Mouse (Mus musculus) T-helper 1 cell (primary cell): ENCODE data around the gene Rnf213.
"Not testable (repeated sequence)": the region's sequence is repeated elsewhere in the genome, so short reads cannot be mapped to it uniquely, and the experiment has no call there.

ENCODE experiments used
- in situ Hi-C: fragments of 300-600 bp; cut with MboI, MseI; formaldehyde crosslinking; loops from one replicate; pipeline ENCODE4 v1.15.1; 2025; ENCODE audit warnings: high pct_unique_total_duplicates

Rnf213 gene

GRCm38 (mm10) chr11:119392800-119393482, at the start of gene Rnf213:
TSS of gene Rnf213 (plus strand) at chr11:119393100.
- in situ Hi-C loops, result no loop called here

- in situ Hi-C loops, result loop anchor here (5.0 kb wide), 1 partner anchor 58 kb away; no protein-coding TSS in a partner anchor
Observed at GRCm38 (mm10) chr11:119344178-119344577, 48.7 kb upstream of the Rnf213 start.

GRCm38 (mm10) chr11:119344865-119345264, 48.0 kb upstream of the Rnf213 start:
- in situ Hi-C loops, result loop anchor here (5.0 kb wide), 1 partner anchor 57 kb away; no protein-coding TSS in a partner anchor

GRCm38 (mm10) chr11:119347125-119347524, 45.8 kb upstream of the Rnf213 start:
- in situ Hi-C loops, result no loop called here

GRCm38 (mm10) chr11:119352113-119352512, 40.8 kb upstream of the Rnf213 start:
- in situ Hi-C loops, result no loop called here

GRCm38 (mm10) chr11:119353946-119354345, 39.0 kb upstream of the Rnf213 start:
- in situ Hi-C loops, result no loop called here

- in situ Hi-C loops, result no loop called here
Observed at GRCm38 (mm10) chr11:119354798-119355442, 38.0 kb upstream of the Rnf213 start.

GRCm38 (mm10) chr11:119355443-119356385, 37.2 kb upstream of the Rnf213 start, which contains the start of the genes Sgsh and Slc26a11:
TSS of gene Sgsh (minus strand) at chr11:119355536.
TSS of gene Slc26a11 (plus strand) at chr11:119355557.
- in situ Hi-C loops, result no loop called here

GRCm38 (mm10) chr11:119359089-119359488, 33.8 kb upstream of the Rnf213 start:
- in situ Hi-C loops, result no loop called here

- in situ Hi-C loops, result no loop called here
Observed at GRCm38 (mm10) chr11:119362769-119363533, 29.9 kb upstream of the Rnf213 start.

GRCm38 (mm10) chr11:119363534-119364145, 29.3 kb upstream of the Rnf213 start:
- in situ Hi-C loops, result no loop called here

- in situ Hi-C loops, result no loop called here
Observed at GRCm38 (mm10) chr11:119375425-119375824, 17.5 kb upstream of the Rnf213 start.

- in situ Hi-C loops, result no loop called here
Observed at GRCm38 (mm10) chr11:119377326-119377725, 15.6 kb upstream of the Rnf213 start.

GRCm38 (mm10) chr11:119378551-119378950, 14.3 kb upstream of the Rnf213 start:
- in situ Hi-C loops, result no loop called here

GRCm38 (mm10) chr11:119381631-119382337, 11.1 kb upstream of the Rnf213 start:
- in situ Hi-C loops, result no loop called here

GRCm38 (mm10) chr11:119382338-119382850, 10.5 kb upstream of the Rnf213 start:
- in situ Hi-C loops, result no loop called here

- in situ Hi-C loops, result no loop called here
Observed at GRCm38 (mm10) chr11:119384904-119385303, 8.0 kb upstream of the Rnf213 start.

- in situ Hi-C loops, result no loop called here
Observed at GRCm38 (mm10) chr11:119386306-119386705, 6.6 kb upstream of the Rnf213 start.

GRCm38 (mm10) chr11:119387273-119387672, 5.6 kb upstream of the Rnf213 start:
- in situ Hi-C loops, result not testable (repeated sequence)

- in situ Hi-C loops, result no loop called here
Observed at GRCm38 (mm10) chr11:119389851-119390270, 3.0 kb upstream of the Rnf213 start.
